Mouse (Mus musculus) intestine, embryonic 14.5 days (tissue): ENCODE results near the gene Gm10803. TPM values are rescaled to one million over a fixed set of nuclear protein-coding genes. Genes with fewer than 3 reads are reported as not detected.

ENCODE experiments used
- ATAC-seq: fragments of 200-750 bp; cut with Nextera tagmentation; replicated peaks from 2 replicates; pipeline ENCODE4 v1.8.0; 2017; ENCODE audit warnings: low read depth, moderate number of reproducible peaks, moderate TSS enrichment, moderate library complexity; ENCODE audit not compliant: low FRiP score, low TSS enrichment
- DNase-seq: peaks from one replicate; pipeline ENCODE4 v3.0.0-alpha.2; 2018; ENCODE audit warnings: low spot score
- H3K27ac ChIP-seq: fragments of 300-500 bp; sonication (generic); 2 replicates; pipeline ENCODE4 v1.5.1; 2014; ENCODE audit warnings: low read depth, mild to moderate bottlenecking, control low read depth
- H3K27me3 ChIP-seq: fragments of 300-500 bp; sonication (generic); replicated peaks from 2 replicates; pipeline ENCODE4 v1.6.1; 2014; ENCODE audit warnings: low read length, control low read depth; ENCODE audit not compliant: control insufficient read depth, insufficient read depth
- H3K36me3 ChIP-seq: fragments of 300-500 bp; sonication (generic); 2 replicates; pipeline ENCODE4 v1.6.1; 2014; ENCODE audit warnings: low read length, control low read depth; ENCODE audit not compliant: control insufficient read depth, insufficient read depth
- H3K4me1 ChIP-seq: fragments of 300-500 bp; sonication (generic); replicated peaks from 2 replicates; pipeline ENCODE4 v1.6.1; 2014; ENCODE audit warnings: low read length, control low read depth, mixed read lengths; ENCODE audit not compliant: control insufficient read depth, insufficient read depth
- H3K4me2 ChIP-seq: fragments of 300-500 bp; sonication (generic); 2 replicates; pipeline ENCODE4 v1.6.1; 2014; ENCODE audit warnings: low read length
- H3K4me3 ChIP-seq: fragments of 300-500 bp; sonication (generic); 2 replicates; pipeline ENCODE4 v1.5.1; 2014; ENCODE audit warnings: low read depth, low read length, control low read depth, mixed read lengths
- H3K9ac ChIP-seq: fragments of 300-500 bp; sonication (generic); 2 replicates; pipeline ENCODE4 v1.6.1; 2014; ENCODE audit warnings: mild to moderate bottlenecking, low read length
- H3K9me3 ChIP-seq: fragments of 300-500 bp; sonication (generic); 2 replicates; pipeline ENCODE4 v1.6.1; 2016; ENCODE audit warnings: low read length, control low read depth; ENCODE audit not compliant: control insufficient read depth
- WGBS: fragments of 180-500 bp; shearing (Covaris S2); extraction: QIAGEN DNeasy Blood & Tissue Kit; methylation state at CpG from one replicate; pipeline ENCODE4 v1.1.7; 2014; 5-methylcytosine and 5-hydroxymethylcytosine counted together
- polyA plus RNA-seq: library from polyadenylated mRNA; unstranded; fragments of >200 nt; fragmentation: Nextera tagmentation; extraction: Ambion mirVana; gene quantifications from 2 replicates; pipeline ENCODE4 v1.2.1, GENCODE M21; 2014

Gene Gm10803
- polyA plus RNA-seq, 1 experiment from 2014 or later = not detected

DNA sequence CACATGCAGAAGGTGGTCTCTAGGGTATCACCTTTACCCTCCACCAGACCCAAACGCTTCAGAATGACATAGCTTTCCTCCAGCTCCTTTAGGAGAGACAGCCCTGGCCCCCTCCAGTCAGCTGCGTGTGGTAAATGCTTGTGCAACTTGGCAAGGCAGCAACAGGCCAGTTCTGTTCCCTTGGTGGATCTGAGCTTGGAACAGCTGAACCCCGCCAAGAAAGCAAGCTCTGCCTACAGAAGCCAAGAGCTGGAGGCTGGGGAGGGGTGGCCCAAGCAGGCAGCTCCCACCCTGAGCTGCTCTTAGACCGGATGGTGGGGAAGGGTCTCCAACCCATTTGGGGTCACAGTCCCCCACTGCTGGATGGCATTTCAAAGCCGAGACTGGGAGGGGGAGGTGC, 12.2 kb downstream of the Gm10803 start:
- WGBS = 66% methylated on average over 5 of the region's 5 CpGs
- no peak overlapping the region for H3K4me3 ChIP-seq
- H3K9me3 ChIP-seq = no peaks in the 10 kb centered on the region
- H3K27ac ChIP-seq = no peak overlapping the region
- H3K36me3 ChIP-seq = no peaks in the 10 kb centered on the region
- H3K4me2 ChIP-seq = no peak overlapping the region
- DNase-seq (no peak), ATAC-seq (no peak)
- no peaks in the 10 kb centered on the region for H3K4me1 ChIP-seq
- H3K27me3 ChIP-seq = no peaks in the 10 kb centered on the region
- H3K9ac ChIP-seq = no peak overlapping the region

DNA sequence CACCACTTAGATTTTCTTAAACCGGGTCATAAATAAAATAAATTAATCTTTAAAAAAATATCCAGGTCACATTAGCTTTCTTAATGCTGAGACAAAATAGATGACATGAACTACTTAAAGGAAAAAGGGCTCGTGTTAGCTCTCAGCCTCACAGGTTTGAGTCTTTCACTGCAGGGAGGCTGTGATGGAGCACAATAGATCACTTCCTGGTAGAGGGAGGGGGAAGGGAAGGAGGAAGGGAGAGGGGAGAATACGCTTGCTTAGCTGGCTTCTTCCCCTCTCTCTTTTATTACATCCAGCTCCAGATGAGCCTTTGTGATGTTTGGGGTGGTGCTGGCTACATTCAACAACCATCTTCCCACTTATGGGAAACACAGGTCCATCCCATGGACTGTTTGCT, 20.9 kb downstream of the Gm10803 start:
- Histone ChIP-seq H3K9me3 (no peaks in the 10 kb centered on the region), H3K4me2 (no peak overlapping the region), H3K36me3 (no peaks in the 10 kb centered on the region), H3K27ac (no peak overlapping the region), H3K27me3 (no peaks in the 10 kb centered on the region), H3K9ac (no peak overlapping the region), H3K4me3 (no peak overlapping the region), H3K4me1 (no peaks in the 10 kb centered on the region)
- DNase-seq (no peak), ATAC-seq (no peak)
- WGBS = 32% methylated on average over 3 of the region's 3 CpGs

DNA sequence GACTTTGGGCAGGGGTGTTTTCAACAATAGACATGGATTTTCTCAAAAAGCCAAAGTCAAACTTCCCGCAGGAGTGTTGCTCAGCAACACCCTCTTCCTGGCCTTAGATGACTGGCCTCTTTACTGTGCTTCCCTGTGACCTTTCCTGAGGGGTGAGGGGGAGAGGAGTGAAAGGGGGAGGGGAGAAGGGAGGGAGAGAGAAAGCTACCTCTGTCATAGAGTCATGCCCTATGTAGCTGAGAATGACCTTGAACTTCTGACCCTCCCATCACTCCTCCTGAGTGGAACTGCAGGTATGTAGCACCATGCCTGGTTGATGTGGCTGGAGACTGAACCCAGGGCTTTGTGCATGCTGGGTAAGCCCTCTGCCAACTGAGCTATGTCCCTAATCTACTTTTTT, 25.5 kb downstream of the Gm10803 start:
- ATAC-seq (no peak), DNase-seq (no peak)
- Histone ChIP-seq H3K9ac (no peak overlapping the region), H3K27ac (no peak overlapping the region), H3K9me3 (no peaks in the 10 kb centered on the region), H3K36me3 (no peaks in the 10 kb centered on the region), H3K4me3 (no peak overlapping the region), H3K27me3 (no peaks in the 10 kb centered on the region), H3K4me1 (no peaks in the 10 kb centered on the region), H3K4me2 (no peak overlapping the region)
- 41% methylated on average over 1 of the region's 1 CpGs for whole genome bisulfite sequencing

DNA sequence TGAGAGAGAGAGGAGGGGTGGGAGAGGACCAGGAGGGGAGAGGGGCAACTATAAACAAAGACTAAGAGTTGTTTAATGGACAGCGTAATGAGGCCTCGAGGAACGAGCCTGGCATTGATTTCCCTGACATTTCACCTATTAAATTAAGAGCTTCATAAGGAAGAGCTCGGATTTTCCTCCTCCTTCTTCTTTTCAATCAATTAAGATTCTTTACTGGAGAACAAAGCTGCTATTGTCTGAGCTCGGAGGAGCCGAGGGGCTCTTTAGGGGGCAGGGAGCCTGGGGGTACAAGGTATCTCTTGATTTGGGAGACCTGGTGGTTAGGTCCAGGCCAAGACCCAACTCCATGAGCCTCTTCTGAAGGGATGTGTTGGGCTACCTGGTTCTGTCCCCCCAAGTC, 27.1 kb downstream of the Gm10803 start:
- Histone ChIP-seq H3K4me2 (no peak overlapping the region), H3K27me3 (no peaks in the 10 kb centered on the region), H3K4me1 (no peaks in the 10 kb centered on the region), H3K4me3 (no peak overlapping the region), H3K27ac (no peak overlapping the region), H3K9me3 (no peaks in the 10 kb centered on the region), H3K36me3 (no peaks in the 10 kb centered on the region), H3K9ac (no peak overlapping the region)
- WGBS = 32% methylated on average over 6 of the region's 6 CpGs
- DNase-seq = no peak
- ATAC-seq = no peak

DNA sequence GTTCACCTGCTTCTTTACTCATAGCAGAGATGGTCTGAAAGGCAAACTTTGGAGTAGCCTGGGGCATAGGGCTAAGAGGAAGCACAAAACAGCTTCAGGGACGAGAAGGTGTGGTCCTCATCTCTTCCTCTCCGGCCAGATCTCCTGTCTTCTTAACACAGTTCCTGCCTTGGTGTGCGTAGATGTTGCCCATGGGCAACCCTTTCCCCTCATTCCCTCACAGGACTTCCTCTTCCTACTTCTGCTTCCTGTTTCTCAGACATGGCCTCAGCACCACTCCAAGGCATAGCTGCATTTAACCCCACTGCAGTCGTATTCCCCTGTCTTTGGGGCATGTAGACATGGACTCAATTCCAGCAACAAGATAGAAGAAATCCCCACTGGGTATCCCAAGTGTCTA, 29.5 kb downstream of the Gm10803 start:
- no peak for ATAC-seq
- no peak overlapping the region for H3K4me2 ChIP-seq
- H3K9me3 ChIP-seq = no peaks in the 10 kb centered on the region
- no peak for DNase-seq
- WGBS = 72% methylated on average over 4 of the region's 4 CpGs
- H3K27me3 ChIP-seq = no peaks in the 10 kb centered on the region
- no peak overlapping the region for H3K27ac ChIP-seq
- H3K4me1 ChIP-seq = no peaks in the 10 kb centered on the region
- H3K9ac ChIP-seq = no peak overlapping the region
- H3K36me3 ChIP-seq = no peaks in the 10 kb centered on the region
- no peak overlapping the region for H3K4me3 ChIP-seq

DNA sequence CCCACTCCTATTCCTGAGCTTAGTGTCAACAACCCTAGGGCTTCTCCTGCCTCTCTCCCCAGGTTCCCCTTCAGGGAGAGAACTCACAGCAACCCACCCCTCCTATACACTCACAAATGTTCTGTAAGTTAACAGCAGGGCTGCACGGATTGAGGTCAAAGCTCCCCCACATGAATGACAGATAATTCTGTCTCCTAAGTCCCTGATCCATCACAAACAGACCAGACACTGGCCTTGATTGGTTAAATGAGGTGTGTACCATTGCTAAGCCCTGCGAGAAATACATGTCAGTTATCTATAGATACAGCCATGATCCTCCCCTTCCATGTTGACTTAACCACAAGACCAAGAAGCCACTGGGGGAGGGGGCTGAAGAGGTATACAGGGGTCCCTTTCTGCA, 31.3 kb downstream of the Gm10803 start:
- 30% methylated on average over 2 of the region's 2 CpGs for WGBS
- no peaks in the 10 kb centered on the region for H3K9me3 ChIP-seq
- no peaks in the 10 kb centered on the region for H3K36me3 ChIP-seq
- no peaks in the 10 kb centered on the region for H3K4me1 ChIP-seq
- H3K4me2 ChIP-seq = no peak overlapping the region
- no peak overlapping the region for H3K4me3 ChIP-seq
- DNase-seq = no peak
- no peak overlapping the region for H3K27ac ChIP-seq
- H3K9ac ChIP-seq = no peak overlapping the region
- no peaks in the 10 kb centered on the region; the same call in 1 of the 2 replicates for H3K27me3 ChIP-seq
- no peak for ATAC-seq

DNA sequence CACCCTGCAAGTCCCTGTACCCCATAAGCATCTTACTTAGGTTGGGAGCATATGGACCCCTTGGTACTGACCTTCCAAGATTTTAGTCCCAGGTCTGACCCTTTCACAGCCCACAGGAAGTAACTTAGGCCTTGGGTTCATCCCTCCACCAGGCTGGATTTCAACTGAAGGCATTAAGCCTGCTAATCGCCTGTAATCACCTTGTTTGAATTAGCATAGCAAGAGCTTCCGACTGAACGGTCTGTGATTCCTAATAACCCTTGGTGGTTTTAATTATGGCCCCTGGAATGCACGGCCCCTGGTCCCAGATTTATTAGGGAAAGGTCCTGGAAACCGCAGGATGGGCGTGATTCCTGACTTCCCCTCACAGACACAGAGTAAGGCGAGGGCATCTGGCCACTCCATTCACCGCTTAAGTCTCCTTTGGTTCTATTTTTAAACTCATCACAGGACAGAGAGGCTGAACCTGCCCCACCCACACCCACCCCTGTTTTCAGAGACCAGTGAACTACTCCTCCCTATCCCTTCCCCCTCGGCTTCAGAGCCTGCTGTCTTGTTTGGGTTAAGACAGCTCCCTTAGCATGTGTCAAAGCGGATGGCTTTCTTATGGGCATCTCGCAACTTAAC, 31.9 kb downstream of the Gm10803 start:
- H3K9ac ChIP-seq = no peak overlapping the region
- ATAC-seq (no peak), DNase-seq (no peak)
- no peaks in the 10 kb centered on the region for H3K4me1 ChIP-seq
- H3K4me3 ChIP-seq = no peak overlapping the region
- H3K27ac ChIP-seq = no peak overlapping the region
- H3K36me3 ChIP-seq = no peaks in the 10 kb centered on the region
- 36% methylated on average over 11 of the region's 11 CpGs for WGBS
- H3K4me2 ChIP-seq = no peak overlapping the region
- H3K9me3 ChIP-seq = no peaks in the 10 kb centered on the region
- H3K27me3 ChIP-seq = no peaks in the 10 kb centered on the region; the same call in 1 of the 2 replicates

DNA sequence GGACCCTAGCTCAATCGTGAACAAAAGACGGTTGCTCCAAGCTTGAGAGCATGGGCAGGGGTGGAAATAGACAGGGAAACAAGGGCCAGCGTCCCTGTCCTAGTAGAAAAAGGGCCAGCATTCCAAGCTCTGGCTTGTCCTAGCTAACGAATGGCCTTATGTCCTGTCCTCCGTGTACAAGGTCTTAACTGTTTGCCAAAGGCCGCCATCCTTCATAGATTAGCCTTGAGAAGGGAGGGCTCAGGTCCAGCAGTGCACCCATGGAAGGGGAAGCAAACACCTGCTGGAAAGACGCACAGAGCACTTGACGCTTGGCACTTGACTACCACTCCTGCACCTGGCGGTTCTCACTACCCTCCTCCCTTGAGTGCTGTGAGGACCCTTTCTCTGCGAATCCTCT, 32.8 kb downstream of the Gm10803 start:
- ATAC-seq = no peak
- Histone ChIP-seq H3K27ac (no peak overlapping the region), H3K4me2 (no peak overlapping the region), H3K9ac (no peak overlapping the region), H3K36me3 (no peaks in the 10 kb centered on the region), H3K4me1 (no peaks in the 10 kb centered on the region), H3K27me3 (no peaks in the 10 kb centered on the region; the same call in 1 of the 2 replicates), H3K4me3 (no peak overlapping the region), H3K9me3 (no peaks in the 10 kb centered on the region)
- DNase-seq = no peak
- 79% methylated on average over 10 of the region's 10 CpGs for WGBS

DNA sequence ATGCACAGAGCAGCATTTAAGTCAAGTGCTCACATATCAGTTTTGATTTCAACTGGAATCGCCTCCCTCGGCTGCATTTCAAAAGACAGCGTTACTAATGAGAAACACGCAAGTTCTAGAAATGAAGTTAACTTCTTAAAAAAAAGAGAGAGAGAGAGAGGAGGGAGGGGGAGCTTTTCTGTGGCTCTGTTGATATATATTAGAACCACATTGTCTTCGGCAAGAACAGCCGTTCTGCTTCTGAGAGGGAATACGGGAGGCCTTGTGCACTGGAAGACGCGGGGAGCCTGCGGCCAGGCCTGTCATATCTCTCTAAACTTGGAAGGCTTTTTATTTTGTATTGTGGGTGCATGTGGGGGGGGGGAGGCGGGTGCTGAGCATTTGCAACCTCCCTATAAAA, 36.8 kb downstream of the Gm10803 start:
- Histone ChIP-seq H3K4me2 (no peak overlapping the region), H3K4me1 (no peaks in the 10 kb centered on the region; the same call in 1 of the 2 replicates), H3K27ac (no peak overlapping the region), H3K9ac (no peak overlapping the region), H3K4me3 (no peak overlapping the region), H3K36me3 (no peaks in the 10 kb centered on the region), H3K9me3 (no peaks in the 10 kb centered on the region), H3K27me3 (no peaks in the 10 kb centered on the region; the same call in 1 of the 2 replicates)
- no peak for DNase-seq
- ATAC-seq = no peak
- 67% methylated on average over 11 of the region's 11 CpGs for WGBS
